ENCODE assay signal across 8 mouse cellular contexts in genomic region chr17:6005638-6006471, GRCm38 (mm10).
DNase-seq lines count a peak whose midpoint lies in the region; ATAC-seq and TF ChIP-seq lines count a peak whose summit lies in the region.

No protein-coding gene starts in this region.

- DNase-seq in gastrocnemius, adult 2 months, result peak; percentile 73
- DNase-seq in gastrocnemius, postnatal 10 days, result no peak
- DNase-seq in embryonic facial prominence, embryonic 11.5 days (ENCODE audit: low spot score), result peak; percentile 64
- DNase-seq in heart, embryonic 10.5 days (ENCODE audit: low spot score), result no peak
- DNase-seq in kidney, postnatal 10 days, result peak; percentile 74
- peak in 1 of 3 experiments; percentile 15 for DNase-seq in liver, embryonic 14.5 days (ENCODE audit: low read depth in 3 of 3, low spot score in 3 of 3)
- peak; percentile 36 for DNase-seq in neural tube, embryonic 10.5 days (ENCODE audit: extremely low spot score, low spot score)
- peak; percentile 36 to 41 for DNase-seq in thymus, postnatal 36 days

- H3K4me1 ChIP-seq in embryonic facial prominence, embryonic 11.5 days (ENCODE audit: control insufficient read depth, insufficient read depth, low read length), result no peaks in the 10 kb centered on the region
- peaks cover 29% of the 10 kb centered on the region for H3K4me1 ChIP-seq in heart, embryonic 10.5 days
- peaks cover 3 to 18% of the 10 kb centered on the region in 2 experiments; a peak in 3 of 4 replicates for H3K4me1 ChIP-seq in liver, embryonic 14.5 days (replicated peaks; ENCODE audit: control insufficient read depth in 2 of 2, insufficient read depth in 2 of 2, low read length in 1 of 2)

- H3K4me3 ChIP-seq in gastrocnemius, adult 2 months, result peak overlapping the region; percentile 27
- H3K4me3 ChIP-seq in embryonic facial prominence, embryonic 11.5 days (ENCODE audit: low read depth, low read length), result no peak overlapping the region
- peak overlapping the region; percentile 33; the same call in 1 of the 2 replicates for H3K4me3 ChIP-seq in heart, embryonic 10.5 days
- no peak overlapping the region for H3K4me3 ChIP-seq in liver, embryonic 14.5 days (ENCODE audit: insufficient read depth in 1 of 2, low read depth in 2 of 2, low read length in 2 of 2)

- 0 out of 2 replicates have a peak, but pooled peaks have one; percentile 51 for ATAC-seq in embryonic facial prominence, embryonic 11.5 days (replicated peaks; ENCODE audit: insufficient number of reproducible peaks, low FRiP score, low TSS enrichment, low read depth)
- ATAC-seq in liver, embryonic 14.5 days (ENCODE audit: insufficient read depth), result peak; percentile 36; the same call in 1 of the 2 replicates

- no peak for TF ChIP-seq EP300 in liver, embryonic 14.5 days (IDR thresholded peaks at IDR 0.05; ENCODE audit: low read depth)

- H3K4me2 ChIP-seq in embryonic facial prominence, embryonic 11.5 days (ENCODE audit: low read depth, low read length), result peak overlapping the region; percentile 17
- H3K4me2 ChIP-seq in liver, embryonic 14.5 days (ENCODE audit: low read depth), result peak overlapping the region; percentile 11; the same call in 1 of the 2 replicates

- H3K9me3 ChIP-seq in embryonic facial prominence, embryonic 11.5 days (replicated peaks; ENCODE audit: control insufficient read depth, low read length), result no peaks in the 10 kb centered on the region
- no peaks in the 10 kb centered on the region for H3K9me3 ChIP-seq in heart, embryonic 10.5 days
- H3K9me3 ChIP-seq in liver, embryonic 14.5 days (ENCODE audit: control insufficient read depth, low read length), result no peaks in the 10 kb centered on the region

- peak; percentile 45 for TF ChIP-seq CTCF in gastrocnemius, adult 2 months (IDR thresholded peaks at IDR 0.05)
- 0 out of 2 replicates have a peak, but pooled peaks have one; percentile 17 for TF ChIP-seq CTCF in liver, embryonic 14.5 days (IDR thresholded peaks at IDR 0.05; ENCODE audit: low read depth)

- intact Hi-C loops in gastrocnemius, adult 2 months (cut with DNase I), result no loop called here

- no peak overlapping the region for H3K9ac ChIP-seq in embryonic facial prominence, embryonic 11.5 days (replicated peaks; ENCODE audit: low read length)
- H3K9ac ChIP-seq in liver, embryonic 14.5 days (replicated peaks), result no peak overlapping the region

- H3K27me3 ChIP-seq in embryonic facial prominence, embryonic 11.5 days (ENCODE audit: control insufficient read depth, insufficient read depth, low read length), result no peaks in the 10 kb centered on the region
- H3K27me3 ChIP-seq in heart, embryonic 10.5 days (ENCODE audit: insufficient read depth, poor library complexity, severe bottlenecking), result no peaks in the 10 kb centered on the region
- H3K27me3 ChIP-seq in liver, embryonic 14.5 days (ENCODE audit: control insufficient read depth, insufficient read depth, low read length), result no peaks in the 10 kb centered on the region

- WGBS in embryonic facial prominence, embryonic 11.5 days, result 33% methylated on average over 14 of the region's 14 CpGs
- 41% methylated on average over 14 of the region's 14 CpGs for WGBS in heart, embryonic 10.5 days
- 27% methylated on average over 14 of the region's 14 CpGs for WGBS in liver, embryonic 14.5 days (ENCODE audit: insufficient replicate concordance)

- H3K27ac ChIP-seq in gastrocnemius, adult 2 months, result peak overlapping the region; percentile 84
- no peak overlapping the region for H3K27ac ChIP-seq in embryonic facial prominence, embryonic 11.5 days (replicated peaks; ENCODE audit: low read depth, low read length)
- H3K27ac ChIP-seq in heart, embryonic 10.5 days, result peak overlapping the region; percentile 76
- H3K27ac ChIP-seq in liver, embryonic 14.5 days, result no peak overlapping the region

- H3K36me3 ChIP-seq in embryonic facial prominence, embryonic 11.5 days (replicated peaks; ENCODE audit: control insufficient read depth, insufficient read depth, low read depth, low read length), result no peaks in the 10 kb centered on the region
- H3K36me3 ChIP-seq in heart, embryonic 10.5 days, result 0 out of 2 replicates have a peak, but pooled peaks cover 3% of the 10 kb centered on the region
- H3K36me3 ChIP-seq in liver, embryonic 14.5 days (replicated peaks; ENCODE audit: control insufficient read depth, insufficient read depth, low read depth), result no peaks in the 10 kb centered on the region

Comparison
In these comparisons a context has a peak if more than half of its experiments do, and no peak if none do; other contexts are left out.
1. DNase-seq: peak in gastrocnemius, adult 2 months (single experiment), embryonic facial prominence, embryonic 11.5 days (single experiment), kidney, postnatal 10 days (single experiment), neural tube, embryonic 10.5 days (single experiment) and thymus, postnatal 36 days (2 of 2); none in gastrocnemius, postnatal 10 days (single experiment) and heart, embryonic 10.5 days (single experiment).
2. H3K27ac ChIP-seq: peak in gastrocnemius, adult 2 months (single experiment) and heart, embryonic 10.5 days (single experiment); none in embryonic facial prominence, embryonic 11.5 days (single experiment) and liver, embryonic 14.5 days (single experiment).
3. H3K4me3 ChIP-seq: peak in gastrocnemius, adult 2 months (single experiment) and heart, embryonic 10.5 days (single experiment); none in embryonic facial prominence, embryonic 11.5 days (single experiment) and liver, embryonic 14.5 days (0 of 2).